Mouse (Mus musculus): ENCODE data around the gene Cd86. TPM values are rescaled to one million over a fixed set of nuclear protein-coding genes. Genes with fewer than 3 reads are reported as not detected.

Gene Cd86
- polyA plus RNA-seq, 1 experiment from 2014 or later = 1.8 TPM

- H3K4me3 ChIP-seq (replicated peaks) = no peak overlapping the region
- no peak overlapping the region for H3K9ac ChIP-seq (replicated peaks)
- H3K36me3 ChIP-seq = no peaks in the 10 kb centered on the region
- no peak overlapping the region for H3K4me2 ChIP-seq (replicated peaks)
- H3K27ac ChIP-seq = no peak overlapping the region
- no peak for ATAC-seq
- H3K27me3 ChIP-seq = no peaks in the 10 kb centered on the region
- H3K9me3 ChIP-seq = no peaks in the 10 kb centered on the region
- H3K4me1 ChIP-seq (replicated peaks) = no peaks in the 10 kb centered on the region
- 78% methylated on average over 6 of the region's 6 CpGs for WGBS
Observed at GRCm38 (mm10) chr16:36684325-36684918, 18.5 kb upstream of the Cd86 start.

- H3K9me3 ChIP-seq = no peaks in the 10 kb centered on the region
Observed at GRCm38 (mm10) chr16:36681829-36682228, 15.9 kb upstream of the Cd86 start.

GRCm38 (mm10) chr16:36675902-36676301 lies 10.0 kb upstream of the Cd86 start:
- Histone ChIP-seq H3K4me3 (replicated peaks) (no peak overlapping the region), H3K4me2 (replicated peaks) (no peak overlapping the region), H3K36me3 (no peaks in the 10 kb centered on the region), H3K9ac (replicated peaks) (no peak overlapping the region), H3K27me3 (no peaks in the 10 kb centered on the region), H3K9me3 (no peaks in the 10 kb centered on the region), H3K27ac (no peak overlapping the region), H3K4me1 (replicated peaks) (no peaks in the 10 kb centered on the region)
- WGBS = 91% methylated on average over 2 of the region's 2 CpGs
- no peak for ATAC-seq

More at GRCm38 (mm10) chr16:36681829-36682228, 15.9 kb upstream of the Cd86 start:
- ATAC-seq = no peak
- no peak overlapping the region for H3K27ac ChIP-seq
- H3K4me2 ChIP-seq (replicated peaks) = no peak overlapping the region
- no peaks in the 10 kb centered on the region for H3K4me1 ChIP-seq (replicated peaks)
- WGBS = 94% methylated on average over 3 of the region's 3 CpGs
- H3K27me3 ChIP-seq = no peaks in the 10 kb centered on the region
- no peak overlapping the region for H3K4me3 ChIP-seq (replicated peaks)
- no peak overlapping the region for H3K9ac ChIP-seq (replicated peaks)
- H3K36me3 ChIP-seq = no peaks in the 10 kb centered on the region

- 41% methylated on average over 2 of the region's 2 CpGs for WGBS
- H3K36me3 ChIP-seq = no peaks in the 10 kb centered on the region
- no peak overlapping the region for H3K9ac ChIP-seq (replicated peaks)
- no peaks in the 10 kb centered on the region for H3K27me3 ChIP-seq
- no peak overlapping the region for H3K4me3 ChIP-seq (replicated peaks)
- no peaks in the 10 kb centered on the region for H3K9me3 ChIP-seq
- no peak for ATAC-seq
- H3K4me2 ChIP-seq (replicated peaks) = no peak overlapping the region
- no peak overlapping the region for H3K27ac ChIP-seq
- H3K4me1 ChIP-seq (replicated peaks) = no peaks in the 10 kb centered on the region
Observed at GRCm38 (mm10) chr16:36675304-36675703, 9.4 kb upstream of the Cd86 start.

GRCm38 (mm10) chr16:36674457-36675204 lies 8.8 kb upstream of the Cd86 start:
- H3K9ac ChIP-seq (replicated peaks) = no peak overlapping the region
- H3K4me3 ChIP-seq (replicated peaks) = no peak overlapping the region
- no peaks in the 10 kb centered on the region for H3K4me1 ChIP-seq (replicated peaks)
- no peaks in the 10 kb centered on the region for H3K9me3 ChIP-seq
- WGBS = 68% methylated on average over 7 of the region's 7 CpGs
- no peaks in the 10 kb centered on the region for H3K36me3 ChIP-seq
- H3K27ac ChIP-seq = no peak overlapping the region
- H3K4me2 ChIP-seq (replicated peaks) = no peak overlapping the region
- no peak for ATAC-seq
- no peaks in the 10 kb centered on the region for H3K27me3 ChIP-seq

GRCm38 (mm10) chr16:36673196-36673595 lies 7.3 kb upstream of the Cd86 start:
- no peaks in the 10 kb centered on the region for H3K27me3 ChIP-seq
- no peaks in the 10 kb centered on the region for H3K4me1 ChIP-seq (replicated peaks)
- ATAC-seq = no peak
- no peak overlapping the region for H3K9ac ChIP-seq (replicated peaks)
- H3K4me3 ChIP-seq (replicated peaks) = no peak overlapping the region
- WGBS = 85% methylated on average over 4 of the region's 4 CpGs
- H3K9me3 ChIP-seq = no peaks in the 10 kb centered on the region
- H3K36me3 ChIP-seq = no peaks in the 10 kb centered on the region
- H3K4me2 ChIP-seq (replicated peaks) = no peak overlapping the region
- H3K27ac ChIP-seq = no peak overlapping the region

- no peaks in the 10 kb centered on the region for H3K27me3 ChIP-seq
- H3K4me1 ChIP-seq (replicated peaks) = no peaks in the 10 kb centered on the region
- H3K36me3 ChIP-seq = no peaks in the 10 kb centered on the region
- no peak overlapping the region for H3K27ac ChIP-seq
- H3K9ac ChIP-seq (replicated peaks) = no peak overlapping the region
- no peak overlapping the region for H3K4me2 ChIP-seq (replicated peaks)
- WGBS = 94% methylated on average over 3 of the region's 3 CpGs
- H3K4me3 ChIP-seq (replicated peaks) = no peak overlapping the region
- no peak for ATAC-seq
- H3K9me3 ChIP-seq = no peaks in the 10 kb centered on the region
Observed at GRCm38 (mm10) chr16:36670590-36670989, 4.7 kb upstream of the Cd86 start.

GRCm38 (mm10) chr16:36666448-36667017 lies 652 bp upstream of the Cd86 start:
- H3K9me3 ChIP-seq = no peaks in the 10 kb centered on the region
- H3K4me1 ChIP-seq (replicated peaks) = no peaks in the 10 kb centered on the region
- ATAC-seq = no peak
- no peaks in the 10 kb centered on the region for H3K27me3 ChIP-seq
- no peak overlapping the region for H3K27ac ChIP-seq
- no peak overlapping the region for H3K9ac ChIP-seq (replicated peaks)
- no peak overlapping the region for H3K4me2 ChIP-seq (replicated peaks)
- H3K36me3 ChIP-seq = no peaks in the 10 kb centered on the region
- WGBS = 93% methylated on average over 10 of the region's 10 CpGs
- H3K4me3 ChIP-seq (replicated peaks) = no peak overlapping the region

- WGBS = 95% methylated on average over 5 of the region's 5 CpGs
Observed at GRCm38 (mm10) chr16:36663484-36663883, 2.4 kb downstream of the Cd86 start.

GRCm38 (mm10) chr16:36661330-36661729 lies 4.6 kb downstream of the Cd86 start:
- no peaks in the 10 kb centered on the region for H3K4me1 ChIP-seq (replicated peaks)
- no peak overlapping the region for H3K4me3 ChIP-seq (replicated peaks)
- H3K9me3 ChIP-seq = peaks cover 9% of the 10 kb centered on the region; the same call in 1 of the 2 replicates
- no peaks in the 10 kb centered on the region for H3K27me3 ChIP-seq
- no peak overlapping the region for H3K27ac ChIP-seq
- WGBS = 90% methylated on average over 10 of the region's 10 CpGs
- no peaks in the 10 kb centered on the region for H3K36me3 ChIP-seq
- ATAC-seq = no peak
- no peak overlapping the region for H3K4me2 ChIP-seq (replicated peaks)
- no peak overlapping the region for H3K9ac ChIP-seq (replicated peaks)

More at GRCm38 (mm10) chr16:36663484-36663883, 2.4 kb downstream of the Cd86 start:
- no peak overlapping the region for H3K4me3 ChIP-seq (replicated peaks)
- H3K27ac ChIP-seq = no peak overlapping the region
- peaks cover 1% of the 10 kb centered on the region; the same call in 1 of the 2 replicates for H3K9me3 ChIP-seq
- H3K9ac ChIP-seq (replicated peaks) = no peak overlapping the region
- no peak for ATAC-seq
- H3K4me1 ChIP-seq (replicated peaks) = no peaks in the 10 kb centered on the region
- no peak overlapping the region for H3K4me2 ChIP-seq (replicated peaks)
- H3K36me3 ChIP-seq = no peaks in the 10 kb centered on the region
- H3K27me3 ChIP-seq = no peaks in the 10 kb centered on the region

GRCm38 (mm10) chr16:36655910-36656309 lies 10.0 kb downstream of the Cd86 start:
- Histone ChIP-seq H3K4me2 (replicated peaks) (no peak overlapping the region), H3K27me3 (no peaks in the 10 kb centered on the region), H3K4me1 (replicated peaks) (no peaks in the 10 kb centered on the region), H3K9me3 (peaks cover 9% of the 10 kb centered on the region; the same call in 1 of the 2 replicates), H3K27ac (no peak overlapping the region), H3K36me3 (no peaks in the 10 kb centered on the region), H3K4me3 (replicated peaks) (no peak overlapping the region), H3K9ac (replicated peaks) (no peak overlapping the region)
- ATAC-seq = no peak
- 92% methylated on average over 4 of the region's 4 CpGs for WGBS

- Histone ChIP-seq H3K4me1 (replicated peaks) (no peaks in the 10 kb centered on the region), H3K9ac (replicated peaks) (no peak overlapping the region), H3K36me3 (no peaks in the 10 kb centered on the region), H3K27ac (no peak overlapping the region), H3K27me3 (no peaks in the 10 kb centered on the region), H3K9me3 (peaks cover 9% of the 10 kb centered on the region; the same call in 1 of the 2 replicates), H3K4me2 (replicated peaks) (no peak overlapping the region), H3K4me3 (replicated peaks) (no peak overlapping the region)
- ATAC-seq = no peak
- WGBS = 84% methylated on average over 1 of the region's 1 CpGs
Observed at GRCm38 (mm10) chr16:36655199-36655598, 10.7 kb downstream of the Cd86 start.

Measured in midbrain, embryonic 13.5 days (tissue).